Mouse (Mus musculus): ENCODE results near the gene Vwa1. TPM values are rescaled to one million over a fixed set of nuclear protein-coding genes. Genes with fewer than 3 reads are reported as not detected.
A peak's percentile ranks its signal among the peaks of the same experiment; 100 is the strongest.

The Vwa1 gene
- polyA plus RNA-seq, 1 experiment from 2014 or later: 11.5 TPM

DNA sequence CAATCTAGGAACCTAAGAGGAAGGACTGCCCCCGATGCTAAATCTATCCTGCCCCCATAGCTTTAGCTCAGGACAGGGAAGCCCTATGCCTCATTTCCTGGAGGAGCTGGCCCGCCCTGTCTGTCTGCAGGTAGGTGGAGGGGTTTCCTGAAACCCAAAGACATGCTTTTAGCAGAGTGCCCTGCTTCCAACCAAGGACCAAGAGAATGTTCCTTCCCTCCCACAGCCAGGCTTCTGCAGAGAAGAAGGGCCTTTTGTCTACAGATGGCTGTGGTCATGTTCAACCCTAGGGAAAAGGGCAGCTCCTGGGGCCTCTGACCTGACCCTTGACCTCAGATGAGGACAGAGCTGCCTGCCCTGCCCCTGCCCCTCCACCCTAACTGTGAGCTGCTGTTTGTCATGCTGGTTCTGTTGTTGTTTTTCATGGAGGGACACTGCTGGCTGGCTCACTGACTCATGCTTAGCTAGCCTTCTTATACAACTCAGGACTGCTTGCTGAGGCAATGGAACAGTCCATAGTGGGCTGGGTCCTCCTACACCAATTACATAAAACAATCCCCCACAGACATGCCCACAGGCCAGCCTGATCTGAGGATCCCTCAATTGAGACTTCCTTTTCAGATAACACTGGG, 2.3 kb upstream of the Vwa1 start:
- Histone ChIP-seq H3K9me3 (no peaks in the 10 kb centered on the region), H3K27me3 (peaks cover 58% of the 10 kb centered on the region), H3K27ac (no peak overlapping the region), H3K36me3 (replicated peaks) (no peaks in the 10 kb centered on the region), H3K9ac (no peak overlapping the region), H3K4me2 (no peak overlapping the region), H3K4me1 (peaks cover 12% of the 10 kb centered on the region), H3K4me3 (replicated peaks) (no peak overlapping the region)
- ATAC-seq (ENCODE audit: low FRiP score): no peak
- WGBS: 50% methylated on average over 2 of the region's 2 CpGs

- Histone ChIP-seq H3K36me3 (replicated peaks) (no peaks in the 10 kb centered on the region), H3K27ac (0 out of 2 replicates have a peak overlapping the region, but pooled peaks have one; percentile 9), H3K4me2 (no peak overlapping the region), H3K9ac (no peak overlapping the region), H3K4me1 (peaks cover 12% of the 10 kb centered on the region), H3K27me3 (peaks cover 64% of the 10 kb centered on the region), H3K9me3 (no peaks in the 10 kb centered on the region), H3K4me3 (replicated peaks) (no peak overlapping the region)
- no peak for ATAC-seq (ENCODE audit: low FRiP score)
- WGBS: 81% methylated on average over 3 of the region's 3 CpGs
Measured at GRCm38 (mm10) chr4:155775855-155776254, 1.4 kb upstream of the Vwa1 start.

DNA sequence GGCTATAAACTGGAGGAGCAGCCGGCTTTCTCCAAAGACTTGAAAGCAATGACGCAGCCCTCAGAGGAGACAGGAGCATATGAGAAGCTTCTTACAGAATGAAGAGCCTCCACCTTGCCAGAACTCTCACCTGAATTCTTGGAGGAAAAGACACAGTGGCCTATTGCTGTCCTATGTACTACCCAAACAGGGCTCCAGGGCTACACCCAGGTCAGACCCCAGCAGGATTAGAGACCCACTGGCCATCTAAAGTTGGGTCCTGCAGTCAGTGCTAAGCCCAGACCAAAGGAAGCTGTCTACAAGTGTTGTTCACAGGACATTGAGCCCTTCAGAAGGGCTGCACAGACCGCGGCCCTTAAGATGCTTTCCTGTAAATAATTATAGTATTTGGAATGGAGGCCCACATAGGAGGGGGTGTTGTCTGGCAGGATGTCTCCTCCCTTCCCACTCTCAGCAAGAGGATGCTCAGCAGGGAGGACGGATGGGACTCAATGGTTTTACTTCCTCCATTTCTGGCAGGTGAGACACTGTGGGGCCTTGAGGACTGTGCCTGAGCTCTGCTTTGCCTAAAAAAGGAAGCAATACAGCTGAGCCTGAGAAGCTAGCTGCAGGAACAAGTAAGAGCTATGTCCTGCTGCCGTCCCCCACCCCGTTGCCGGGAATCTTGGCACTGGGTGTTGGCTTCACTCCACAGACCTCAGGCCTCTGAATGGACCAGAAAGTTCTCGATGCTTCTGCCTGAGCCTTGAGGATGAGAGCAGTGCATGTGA, 658 bp upstream of the Vwa1 start:
- Histone ChIP-seq H3K27me3 (peaks cover 67% of the 10 kb centered on the region), H3K9ac (no peak overlapping the region; the same call in 1 of the 2 replicates), H3K9me3 (no peaks in the 10 kb centered on the region), H3K4me1 (peaks cover 18% of the 10 kb centered on the region), H3K4me2 (peak overlapping the region; percentile 60), H3K27ac (0 out of 2 replicates have a peak overlapping the region, but pooled peaks have one; percentile 9), H3K36me3 (replicated peaks) (no peaks in the 10 kb centered on the region), H3K4me3 (replicated peaks) (peak overlapping the region; percentile 34; the same call in 1 of the 2 replicates)
- WGBS: 66% methylated on average over 9 of the region's 9 CpGs
- no peak for ATAC-seq (ENCODE audit: low FRiP score)

DNA sequence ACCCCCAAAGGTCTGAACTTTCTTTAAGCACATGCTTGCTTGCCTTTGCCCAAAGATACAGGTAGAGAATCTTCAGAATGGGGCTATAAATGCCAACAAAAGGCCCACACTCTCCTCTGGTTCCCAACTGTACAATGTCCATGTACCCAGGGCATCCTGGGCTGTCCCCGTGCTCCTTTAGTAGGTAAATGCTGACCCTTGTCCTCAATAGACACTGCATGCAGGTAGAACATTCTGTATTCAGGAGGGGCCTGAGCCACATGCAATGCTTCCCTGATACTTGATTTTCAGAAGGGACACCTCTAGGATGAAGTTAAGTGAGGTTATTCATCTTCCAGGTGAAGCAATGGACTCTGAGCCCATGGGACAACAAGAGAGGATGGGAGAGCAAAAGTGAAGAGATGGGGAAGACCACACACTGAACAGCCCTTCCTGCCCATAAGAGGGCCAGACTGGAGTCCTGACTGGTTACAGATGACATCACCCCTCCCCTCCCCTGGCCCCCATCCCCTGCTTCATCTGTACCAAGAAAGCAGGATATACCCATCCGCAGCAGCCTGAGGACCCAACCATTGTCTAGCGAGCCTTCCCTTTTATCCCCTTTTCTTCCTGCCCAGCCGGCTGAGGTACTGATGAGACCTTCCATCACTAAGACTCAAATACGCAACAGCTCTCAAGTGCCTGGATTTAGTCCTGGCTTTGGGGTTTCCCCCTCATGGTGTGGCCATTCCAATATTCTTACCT, 991 bp downstream of the Vwa1 start:
- no peaks in the 10 kb centered on the region for H3K9me3 ChIP-seq
- 39% methylated on average over 5 of the region's 5 CpGs for WGBS
- 0 out of 2 replicates have a peak overlapping the region, but pooled peaks have one; percentile 33 for H3K9ac ChIP-seq
- ATAC-seq (ENCODE audit: low FRiP score): no peak
- H3K27ac ChIP-seq: no peak overlapping the region
- H3K4me1 ChIP-seq: peaks cover 25% of the 10 kb centered on the region
- H3K36me3 ChIP-seq (replicated peaks): no peaks in the 10 kb centered on the region
- H3K27me3 ChIP-seq: peaks cover 63% of the 10 kb centered on the region
- peak overlapping the region; percentile 60 for H3K4me2 ChIP-seq
- peak overlapping the region; percentile 34 for H3K4me3 ChIP-seq (replicated peaks)

GRCm38 (mm10) chr4:155772786-155773185, 1.7 kb downstream of the Vwa1 start:
- no peak overlapping the region for H3K4me2 ChIP-seq
- peak overlapping the region; percentile 29 for H3K9ac ChIP-seq
- no peaks in the 10 kb centered on the region for H3K9me3 ChIP-seq
- no peak for ATAC-seq (ENCODE audit: low FRiP score)
- no peaks in the 10 kb centered on the region for H3K36me3 ChIP-seq (replicated peaks)
- H3K27me3 ChIP-seq: peaks cover 63% of the 10 kb centered on the region
- no peak overlapping the region for H3K4me3 ChIP-seq (replicated peaks)
- H3K4me1 ChIP-seq: peaks cover 25% of the 10 kb centered on the region
- no peak overlapping the region for H3K27ac ChIP-seq
- WGBS: 89% methylated on average over 13 of the region's 13 CpGs

GRCm38 (mm10) chr4:155771706-155772105, 2.8 kb downstream of the Vwa1 start:
- Histone ChIP-seq H3K36me3 (replicated peaks) (no peaks in the 10 kb centered on the region), H3K27me3 (peaks cover 60% of the 10 kb centered on the region), H3K27ac (no peak overlapping the region), H3K9ac (no peak overlapping the region), H3K4me2 (no peak overlapping the region), H3K4me3 (replicated peaks) (no peak overlapping the region), H3K9me3 (no peaks in the 10 kb centered on the region), H3K4me1 (peaks cover 25% of the 10 kb centered on the region)
- WGBS: 82% methylated on average over 2 of the region's 2 CpGs
- no peak for ATAC-seq (ENCODE audit: low FRiP score)

DNA sequence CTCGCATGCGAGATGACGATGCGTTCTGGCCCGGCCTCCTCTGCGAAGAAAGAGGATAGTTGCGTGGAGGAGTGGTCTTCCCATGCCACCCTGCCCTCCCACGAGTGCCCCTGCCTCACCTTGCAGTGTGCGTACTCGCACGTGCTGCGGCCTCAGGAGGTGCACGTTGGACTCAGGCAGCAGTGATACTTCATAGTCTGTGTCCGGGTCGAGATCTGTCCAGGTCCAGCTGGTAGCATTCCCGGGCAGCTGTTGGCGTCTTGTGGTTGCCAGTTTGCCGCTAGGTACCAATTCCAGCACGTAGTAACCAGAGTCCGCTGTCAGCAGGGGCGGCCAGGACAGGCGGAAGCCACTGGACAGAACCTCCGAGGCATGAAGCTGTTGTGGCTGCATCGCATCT, 3.9 kb downstream of the Vwa1 start:
- Histone ChIP-seq H3K36me3 (replicated peaks) (no peaks in the 10 kb centered on the region), H3K9me3 (no peaks in the 10 kb centered on the region), H3K9ac (peak overlapping the region; percentile 75), H3K27me3 (peaks cover 51% of the 10 kb centered on the region), H3K4me2 (peak overlapping the region; percentile 79), H3K4me3 (replicated peaks) (peak overlapping the region; percentile 54), H3K27ac (no peak overlapping the region), H3K4me1 (peaks cover 25% of the 10 kb centered on the region)
- ATAC-seq (ENCODE audit: low FRiP score): no peak; the same call in 1 of the 2 replicates
- 43% methylated on average over 24 of the region's 24 CpGs for WGBS

DNA sequence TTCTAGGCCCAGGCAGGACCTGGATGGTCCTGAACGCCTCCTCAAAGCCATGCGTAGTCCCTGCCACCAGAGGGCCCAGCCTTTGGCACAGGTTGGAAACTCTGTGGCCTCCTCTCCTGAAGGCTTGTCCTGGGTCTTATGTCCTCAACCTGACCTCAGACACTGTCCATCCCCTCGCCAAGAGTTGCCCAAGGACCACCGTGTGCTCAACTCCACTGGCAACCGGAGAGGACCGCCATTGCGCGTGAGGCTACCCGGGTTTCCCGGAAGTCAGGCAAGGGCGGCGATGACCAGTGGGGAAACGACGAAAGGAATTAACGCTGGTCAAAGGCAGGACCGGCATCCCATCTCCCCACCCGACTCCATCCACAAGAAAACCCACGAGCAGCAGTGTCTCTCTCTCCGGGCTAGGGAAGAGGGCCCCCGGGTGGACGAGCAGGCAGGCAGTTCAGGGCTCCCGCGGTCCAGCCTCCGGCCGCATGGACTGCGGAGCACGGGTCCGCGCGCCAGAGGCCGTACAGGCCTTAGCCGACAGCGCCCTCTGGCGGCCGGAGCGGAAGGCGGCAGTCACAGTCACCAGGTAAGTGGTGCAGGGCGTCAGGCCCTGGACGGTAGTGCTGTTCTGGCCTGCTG, 4.5 kb downstream of the Vwa1 start:
- peaks cover 25% of the 10 kb centered on the region for H3K4me1 ChIP-seq
- peak overlapping the region; percentile 79 for H3K4me2 ChIP-seq
- H3K36me3 ChIP-seq (replicated peaks): no peaks in the 10 kb centered on the region
- no peaks in the 10 kb centered on the region for H3K9me3 ChIP-seq
- peak overlapping the region; percentile 75 for H3K9ac ChIP-seq
- H3K4me3 ChIP-seq (replicated peaks): peak overlapping the region; percentile 54
- peak overlapping the region; percentile 50 for H3K27ac ChIP-seq
- under 1% methylated on average over 39 of the region's 39 CpGs for WGBS
- H3K27me3 ChIP-seq: peaks cover 45% of the 10 kb centered on the region
- peak; percentile 92 for ATAC-seq (ENCODE audit: low FRiP score)

DNA sequence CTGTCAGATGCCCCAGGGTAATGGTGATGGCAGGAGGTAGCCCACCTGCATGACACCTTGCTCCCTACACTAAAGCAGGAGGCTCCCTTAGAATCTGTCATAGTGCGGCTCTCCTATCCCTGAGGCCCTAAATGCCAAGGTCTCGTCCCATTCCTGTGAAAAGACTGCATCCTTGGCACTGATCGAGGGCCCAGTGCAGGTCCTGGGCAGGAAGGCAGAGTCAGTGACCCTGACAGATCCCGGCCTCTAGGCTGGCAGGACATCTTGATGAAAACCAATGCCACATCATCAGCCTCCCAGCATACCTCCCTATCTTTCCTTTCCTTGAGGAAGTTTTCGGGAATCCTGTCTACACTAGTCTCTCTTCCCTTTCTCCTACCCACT, 5.0 kb downstream of the Vwa1 start:
- Histone ChIP-seq H3K9me3 (no peaks in the 10 kb centered on the region), H3K27ac (0 out of 2 replicates have a peak overlapping the region, but pooled peaks have one; percentile 50), H3K4me1 (peaks cover 22% of the 10 kb centered on the region), H3K36me3 (replicated peaks) (no peaks in the 10 kb centered on the region), H3K27me3 (peaks cover 40% of the 10 kb centered on the region), H3K4me2 (peak overlapping the region; percentile 79), H3K9ac (peak overlapping the region; percentile 75), H3K4me3 (replicated peaks) (peak overlapping the region; percentile 54)
- ATAC-seq (ENCODE audit: low FRiP score): no peak
- 60% methylated on average over 5 of the region's 5 CpGs for WGBS

DNA sequence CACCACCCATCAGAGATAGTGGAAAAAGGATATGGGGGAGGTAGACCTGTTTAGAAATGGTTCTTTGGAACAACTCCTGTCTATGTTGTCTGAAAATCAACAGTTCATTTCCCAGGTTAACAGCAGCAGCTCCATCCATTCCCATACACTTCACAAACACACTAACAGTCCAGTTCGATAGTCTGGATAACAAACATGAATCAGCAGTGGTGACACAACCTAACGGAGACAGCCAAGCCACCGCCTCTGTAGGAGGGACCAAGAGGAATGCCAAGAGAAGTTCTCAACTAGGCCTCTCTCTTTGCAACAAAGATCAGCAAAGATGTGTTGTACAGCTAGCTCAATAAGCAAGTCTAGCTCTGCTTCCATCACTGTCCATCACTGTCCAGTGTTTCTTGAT, 12.1 kb downstream of the Vwa1 start:
- no peak overlapping the region for H3K9ac ChIP-seq
- peaks cover 32% of the 10 kb centered on the region for H3K4me1 ChIP-seq
- H3K4me2 ChIP-seq: no peak overlapping the region
- WGBS: 94% methylated on average over 3 of the region's 3 CpGs
- H3K27me3 ChIP-seq: no peaks in the 10 kb centered on the region
- H3K9me3 ChIP-seq: no peaks in the 10 kb centered on the region
- no peak overlapping the region for H3K27ac ChIP-seq
- ATAC-seq (ENCODE audit: low FRiP score): no peak
- H3K36me3 ChIP-seq (replicated peaks): peaks cover 1% of the 10 kb centered on the region; the same call in 1 of the 2 replicates
- H3K4me3 ChIP-seq (replicated peaks): no peak overlapping the region

DNA sequence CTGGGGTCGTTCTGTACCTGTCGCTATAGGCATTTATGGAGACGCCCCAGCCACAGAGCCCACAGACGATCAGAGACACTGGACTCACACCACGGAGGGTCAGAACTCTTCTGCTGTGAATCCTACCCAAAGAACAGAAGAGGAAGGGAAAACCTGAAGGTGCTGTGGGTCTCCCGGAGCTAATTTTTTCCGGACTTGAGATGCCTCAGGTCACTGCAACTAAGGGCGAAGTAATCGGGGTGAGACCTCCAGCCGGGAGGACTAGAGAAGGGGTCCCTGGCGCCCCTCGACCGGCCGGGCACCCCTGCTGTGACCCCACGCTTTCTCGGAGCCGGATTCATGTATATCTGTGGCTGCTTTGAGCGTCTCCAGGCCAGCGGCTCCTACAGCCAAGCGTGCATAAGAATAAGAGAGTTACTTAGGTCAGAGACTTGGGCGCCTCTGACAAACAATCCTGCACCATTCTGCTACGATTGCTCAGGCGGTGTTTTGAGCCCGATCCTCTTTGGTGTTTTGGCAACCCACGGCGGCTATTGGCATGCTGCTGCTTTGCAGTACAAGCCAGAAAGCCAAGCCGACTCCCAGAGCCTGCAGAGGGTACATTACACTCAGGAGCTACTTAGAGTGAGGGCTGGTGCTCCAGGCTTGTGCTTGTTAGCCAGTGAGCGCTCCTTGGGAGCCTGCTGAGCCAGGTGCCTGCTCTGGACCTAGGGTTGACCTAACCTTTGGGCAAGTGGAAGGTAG, 13.0 kb downstream of the Vwa1 start:
- Histone ChIP-seq H3K36me3 (replicated peaks) (peaks cover 8% of the 10 kb centered on the region; the same call in 1 of the 2 replicates), H3K9ac (peak overlapping the region; percentile 70), H3K4me2 (peak overlapping the region; percentile 98), H3K9me3 (no peaks in the 10 kb centered on the region), H3K27me3 (no peaks in the 10 kb centered on the region), H3K27ac (peak overlapping the region; percentile 31; the same call in 1 of the 2 replicates), H3K4me3 (replicated peaks) (peak overlapping the region; percentile 87), H3K4me1 (peaks cover 32% of the 10 kb centered on the region)
- WGBS: 3% methylated on average over 28 of the region's 28 CpGs
- ATAC-seq (ENCODE audit: low FRiP score): no peak
